Mouse (Mus musculus) lung, postnatal 0 days (tissue): ENCODE data around the gene Gm20388.

Experiments
- CTCF ChIP-seq: IDR thresholded peaks from 2 replicates; pipeline ENCODE4 v1.5.1; 2016; ENCODE audit warnings: antibody characterized with exemption, mild to moderate bottlenecking
- EP300 ChIP-seq: IDR thresholded peaks from 2 replicates; pipeline ENCODE4 v1.6.1; 2016; ENCODE audit warnings: antibody characterized with exemption, mild to moderate bottlenecking, control low read depth

DNA sequence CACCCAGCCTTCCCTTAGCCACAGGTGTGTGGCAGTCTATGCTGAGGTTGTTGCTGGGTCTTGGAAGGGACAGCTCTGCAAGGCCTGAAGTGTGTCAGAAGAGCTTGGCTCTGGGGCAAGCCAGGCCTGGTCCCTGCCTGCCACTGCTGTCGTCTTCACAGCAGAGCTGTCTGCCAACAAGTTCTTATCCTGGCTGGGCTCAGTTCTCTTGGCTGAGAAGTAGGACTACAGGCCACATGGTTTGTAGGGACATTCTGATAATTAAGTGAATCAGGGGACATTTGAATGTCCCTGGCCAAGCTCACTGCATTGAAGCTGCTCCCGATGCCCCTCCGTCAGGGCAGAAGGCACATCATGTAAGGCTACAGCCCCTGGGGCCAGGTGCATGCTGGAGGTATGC lies 321.2 kb downstream of the Gm20388 start:
- TF ChIP-seq CTCF = no peak
- no peak for TF ChIP-seq EP300
